Mouse (Mus musculus) frontal cortex, postnatal 36 days (tissue): ENCODE data around the gene Tax1bp1.

Source experiments
- DNase-seq, 2 experiments: peaks; one replicate each; pipeline ENCODE4 v3.0.0; 2022; ENCODE audit warnings: low spot score in 2 of 2

The Tax1bp1 gene

DNA sequence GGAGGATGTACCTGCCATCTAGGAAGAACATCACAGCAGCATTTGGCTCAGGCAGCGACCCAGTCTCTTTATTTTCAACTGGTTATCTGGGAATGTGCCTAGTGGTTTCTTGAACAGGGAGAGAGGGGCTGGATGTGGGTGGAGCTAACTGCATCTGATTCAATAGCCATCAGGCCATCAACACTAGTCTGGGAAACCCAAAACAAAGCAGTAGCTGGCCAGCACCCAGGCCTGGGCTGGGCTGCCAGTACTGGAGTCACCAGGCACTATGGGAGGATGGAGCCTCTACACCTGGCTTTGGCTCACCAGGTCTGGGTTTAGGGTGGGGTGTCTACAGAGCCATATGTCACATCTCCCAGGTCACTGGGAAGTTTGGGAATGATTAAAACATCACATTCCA is 83.2 kb downstream of the Tax1bp1 start:
- DNase-seq, result no peak

DNA sequence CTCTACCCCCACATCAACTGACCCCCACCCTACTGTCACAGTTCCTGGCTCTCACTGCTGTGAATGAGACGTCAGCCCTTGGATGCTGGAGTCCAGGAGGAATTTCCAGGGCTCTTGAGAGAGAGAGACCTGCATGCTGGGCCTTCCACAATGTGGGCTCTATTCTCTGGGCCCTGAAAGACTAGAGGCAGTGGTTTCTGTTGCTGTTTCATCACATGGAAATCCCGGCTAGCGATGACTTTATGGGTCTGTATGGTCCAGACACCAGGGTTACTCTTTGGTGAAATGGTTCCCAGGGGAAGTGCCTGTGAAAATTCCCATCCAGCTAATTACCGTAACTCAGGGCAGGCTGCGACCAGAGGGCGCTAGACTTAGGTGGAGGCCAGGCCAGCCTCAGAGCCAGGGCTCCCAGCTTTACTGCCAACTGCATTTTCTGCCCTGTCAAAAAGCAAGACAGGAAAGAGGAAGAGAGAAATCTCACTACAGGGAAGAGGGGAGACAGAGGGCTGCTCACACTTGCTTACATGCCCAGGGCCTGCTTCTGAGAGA is 83.8 kb downstream of the Tax1bp1 start:
- DNase-seq, result no peak

DNA sequence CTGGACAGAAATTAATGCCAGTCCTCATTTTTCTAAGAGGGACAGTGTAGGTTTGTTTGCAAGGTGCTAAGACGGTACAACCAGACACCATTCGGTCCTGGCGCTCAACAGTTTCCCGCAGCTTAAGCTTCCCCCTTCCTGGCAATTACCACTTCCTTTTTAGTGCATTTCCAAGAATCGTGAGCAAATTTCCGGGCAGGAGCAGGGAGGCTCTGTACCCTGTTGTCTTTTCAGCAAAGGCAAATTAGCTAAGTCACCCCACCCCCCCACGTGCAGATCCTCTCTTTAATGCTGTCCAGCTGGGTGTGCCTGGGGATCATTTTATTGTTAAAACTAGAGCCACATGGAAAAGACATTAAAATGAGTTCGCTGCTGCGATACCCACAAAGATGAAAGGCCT is 88.7 kb downstream of the Tax1bp1 start:
- no peak for DNase-seq

DNA sequence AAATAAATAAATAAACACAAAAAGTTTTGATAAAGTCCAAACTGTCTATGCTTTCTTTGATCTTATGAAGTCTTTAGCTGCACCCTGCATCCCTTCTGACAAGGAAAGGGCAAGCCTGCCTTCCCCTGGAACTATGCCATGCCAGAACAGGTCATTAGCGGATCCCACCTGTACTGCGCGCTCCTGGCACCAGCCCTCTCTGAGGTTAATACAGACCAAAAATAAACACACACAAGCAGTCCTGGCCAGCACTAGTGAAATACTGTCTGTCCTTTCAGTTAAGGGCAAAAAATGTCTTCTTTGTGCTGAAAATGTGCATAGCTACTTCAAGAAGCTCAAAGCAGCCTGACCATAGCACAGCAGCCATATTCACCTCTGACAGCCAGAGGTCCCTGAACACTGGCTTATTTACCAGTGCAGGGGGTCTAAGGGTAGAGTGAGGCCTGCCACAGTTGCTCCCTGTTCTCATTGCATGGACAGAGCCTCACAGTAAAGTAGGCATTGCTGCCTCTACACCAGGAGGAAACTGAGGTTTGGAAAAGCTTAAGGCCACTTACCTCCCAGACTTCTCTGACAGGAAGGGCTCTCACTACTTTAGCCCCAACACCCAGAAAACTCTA is 91.8 kb downstream of the Tax1bp1 start:
- DNase-seq, result no peak
